Mouse (Mus musculus) Muller cell, postnatal 12 days (primary cell): ENCODE measurements at regions not wholly inside any gene's neighbourhood (a gene's known extent, or its start where the extent isn't known, plus 50 kb on each side); places are given as distances from the start of the nearest gene placed in this dataset.
A peak's percentile ranks its signal among the peaks of the same experiment; 100 is the strongest.

Source experiments
- DNase-seq: peaks from one replicate; pipeline ENCODE4 v3.0.0-alpha.2; 2015; ENCODE audit errors: inconsistent ontology term

DNA sequence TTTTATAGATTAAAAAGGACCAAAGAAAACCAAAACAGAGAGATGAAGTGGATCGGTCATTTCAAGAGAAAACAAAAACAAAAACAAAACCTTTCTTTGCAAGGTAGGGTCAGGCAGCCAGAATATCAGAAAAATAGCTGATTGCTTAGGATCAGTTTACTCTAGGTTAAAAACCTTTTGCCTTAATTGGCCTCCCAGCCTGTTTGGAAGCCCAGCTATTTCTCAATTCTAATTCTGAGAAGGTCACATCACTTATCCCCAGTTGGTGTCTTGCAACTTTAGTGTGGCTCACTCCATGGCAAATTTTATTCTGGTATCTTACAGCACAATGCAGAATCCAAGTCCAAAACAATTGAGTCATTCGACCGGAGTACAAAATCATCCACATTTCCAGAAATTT, 70.0 kb downstream of the 1190002N15Rik start:
- no peak for DNase-seq

DNA sequence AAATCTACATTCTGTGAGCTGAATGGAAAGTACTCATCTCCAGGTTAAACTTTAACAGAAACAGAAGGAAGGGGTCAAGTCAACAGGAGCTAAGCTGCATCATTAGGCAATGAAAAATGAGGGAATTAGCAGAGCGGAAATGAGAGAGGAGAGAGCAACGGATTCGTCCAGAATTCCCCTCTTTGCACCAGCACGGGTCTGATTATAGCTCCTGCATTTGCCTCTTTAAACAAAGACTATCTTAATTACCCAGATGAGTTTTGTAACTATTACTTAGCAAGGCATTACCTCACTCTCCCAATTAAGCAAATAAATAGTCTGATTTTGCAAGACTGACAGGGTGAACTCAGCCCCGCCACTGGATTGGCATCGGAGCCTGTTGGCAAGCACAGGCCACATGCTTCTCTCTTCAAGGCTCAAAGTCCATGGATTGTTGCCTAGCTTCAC, 81.8 kb downstream of the 1190002N15Rik start:
- peak; percentile 88 for DNase-seq

DNA sequence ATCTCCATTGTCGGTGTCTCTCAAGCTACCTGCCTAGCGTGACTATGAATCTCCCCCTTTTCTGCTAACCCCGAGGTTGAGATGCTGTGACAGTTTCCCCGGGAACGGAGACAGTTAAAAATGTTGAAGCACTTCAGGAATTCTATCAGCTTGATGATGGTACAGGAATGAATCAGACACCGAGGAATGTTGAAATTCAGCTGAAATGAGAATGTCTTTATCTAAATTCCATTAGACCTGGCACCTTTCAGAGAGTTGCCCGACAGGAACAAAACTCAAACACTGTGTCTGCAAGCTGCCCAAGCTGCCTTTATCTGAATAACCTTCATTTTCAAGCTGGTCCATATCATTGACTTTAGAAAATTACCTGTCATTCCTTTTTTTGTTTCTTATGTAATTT, 82.4 kb downstream of the 1190002N15Rik start:
- DNase-seq = peak; percentile 80

DNA sequence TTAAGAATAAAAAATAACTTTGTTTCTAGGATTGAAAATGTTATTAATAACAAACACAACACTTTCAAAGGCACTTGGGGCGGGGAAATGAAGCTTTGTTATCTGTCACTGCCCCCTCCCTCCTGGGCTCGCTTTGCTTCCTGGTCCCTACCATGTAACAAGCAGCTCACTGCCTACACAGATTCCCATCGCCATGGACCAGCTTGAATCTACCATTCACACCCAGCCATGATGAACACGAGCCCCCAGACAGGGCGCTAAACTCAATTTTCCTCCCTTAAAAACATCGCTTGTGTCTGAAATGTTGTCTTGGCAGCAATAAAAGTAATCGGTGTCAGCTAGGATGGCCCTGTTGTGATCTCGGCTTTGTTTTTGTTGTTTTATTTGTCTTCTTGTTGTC, 88.0 kb downstream of the 1190002N15Rik start:
- no peak for DNase-seq

DNA sequence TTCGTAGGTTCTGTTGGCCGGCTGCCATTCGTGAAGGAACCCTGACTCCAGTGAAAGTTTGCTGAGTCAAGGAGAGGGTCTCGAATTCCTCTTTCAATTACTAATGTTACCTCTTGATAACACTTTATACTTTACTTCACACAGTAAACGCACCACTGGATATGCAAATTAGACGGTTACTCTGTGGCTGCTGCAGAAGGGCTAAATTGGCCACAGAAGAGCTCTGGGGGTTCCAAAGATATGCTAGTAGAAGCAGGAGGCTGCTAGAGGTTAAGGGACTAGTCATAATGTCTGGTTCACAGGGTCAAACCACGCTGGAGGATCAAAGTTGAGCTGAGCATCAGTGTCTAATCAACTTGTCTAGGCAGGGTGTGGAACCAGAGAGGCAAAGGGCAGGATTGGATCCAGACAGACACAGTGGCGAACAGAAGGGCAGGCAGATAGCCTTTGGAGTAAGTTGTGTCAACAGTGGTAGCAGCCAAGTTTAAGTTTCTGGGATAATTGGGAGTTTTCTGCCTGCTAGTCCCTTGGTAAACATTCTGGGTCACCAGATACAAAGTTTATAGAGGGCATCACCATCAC, 91.6 kb downstream of the 1190002N15Rik start:
- no peak for DNase-seq

DNA sequence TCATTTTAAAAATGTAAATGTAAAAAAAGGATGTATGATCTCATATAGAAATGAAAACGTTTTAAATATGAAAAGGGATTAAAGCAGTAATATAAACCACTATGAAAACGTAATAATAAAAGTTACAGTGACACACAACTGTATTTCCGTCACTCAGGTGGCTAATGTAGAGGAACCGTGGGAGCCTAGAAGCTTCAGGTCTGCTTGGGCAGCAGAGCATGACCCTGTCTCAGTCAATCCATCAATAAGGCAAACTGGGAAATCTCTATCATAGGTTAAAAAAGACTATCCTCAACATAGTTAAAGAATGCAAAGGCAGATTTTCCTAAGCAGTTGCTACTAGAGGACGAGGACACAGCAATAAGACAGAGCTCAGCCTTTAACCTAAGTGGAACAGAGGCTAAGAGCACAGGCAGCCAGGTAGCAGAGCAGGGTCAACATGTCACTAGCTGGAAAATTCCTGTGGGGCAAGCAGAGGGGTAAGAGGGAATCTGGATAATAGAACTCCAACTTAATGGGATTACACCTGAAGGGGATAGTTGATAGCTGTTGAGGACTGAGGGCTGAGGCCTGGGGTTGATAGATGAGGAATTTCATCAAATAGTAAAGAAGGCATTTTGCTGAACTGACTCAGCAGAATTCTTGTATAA, 93.6 kb downstream of the 1190002N15Rik start:
- DNase-seq = no peak

DNA sequence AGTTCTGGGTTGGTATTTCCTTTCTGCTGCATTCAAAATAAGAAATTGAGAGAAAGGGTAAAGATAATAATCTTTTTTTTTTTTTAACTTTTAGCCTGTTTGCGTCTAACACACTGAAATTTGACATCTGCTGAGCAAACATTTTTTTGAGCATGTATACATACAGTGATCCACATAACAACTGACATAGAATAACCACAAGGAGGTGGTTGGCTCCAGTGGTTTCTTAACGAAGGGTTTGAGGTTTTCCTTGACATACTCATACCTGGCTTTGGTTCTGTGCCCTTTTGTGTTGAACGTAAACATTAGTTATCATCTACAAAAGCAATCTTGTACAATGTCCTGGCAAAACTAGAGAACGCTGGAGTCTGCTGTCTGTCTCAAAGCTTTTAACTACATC, 96.5 kb downstream of the 1190002N15Rik start:
- no peak for DNase-seq

DNA sequence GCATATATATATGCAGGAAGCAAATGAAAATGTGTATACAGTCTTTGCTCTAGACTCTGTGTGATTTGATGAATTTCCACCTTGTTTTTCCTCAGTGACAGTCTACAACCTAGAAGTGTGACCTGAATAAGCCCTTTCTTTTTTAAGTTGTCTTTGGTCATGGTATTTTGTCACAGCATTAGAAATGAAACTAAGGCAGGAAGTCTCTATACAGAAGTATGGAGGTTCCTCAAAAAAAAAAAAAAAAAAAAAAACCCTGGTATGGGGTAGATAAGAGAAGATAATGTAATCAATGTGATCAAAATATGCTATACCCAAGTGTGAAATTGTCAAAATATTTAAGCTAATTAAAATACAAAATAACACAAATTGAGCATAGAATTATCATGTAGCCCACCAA, 104.4 kb downstream of the 1190002N15Rik start:
- DNase-seq = no peak

DNA sequence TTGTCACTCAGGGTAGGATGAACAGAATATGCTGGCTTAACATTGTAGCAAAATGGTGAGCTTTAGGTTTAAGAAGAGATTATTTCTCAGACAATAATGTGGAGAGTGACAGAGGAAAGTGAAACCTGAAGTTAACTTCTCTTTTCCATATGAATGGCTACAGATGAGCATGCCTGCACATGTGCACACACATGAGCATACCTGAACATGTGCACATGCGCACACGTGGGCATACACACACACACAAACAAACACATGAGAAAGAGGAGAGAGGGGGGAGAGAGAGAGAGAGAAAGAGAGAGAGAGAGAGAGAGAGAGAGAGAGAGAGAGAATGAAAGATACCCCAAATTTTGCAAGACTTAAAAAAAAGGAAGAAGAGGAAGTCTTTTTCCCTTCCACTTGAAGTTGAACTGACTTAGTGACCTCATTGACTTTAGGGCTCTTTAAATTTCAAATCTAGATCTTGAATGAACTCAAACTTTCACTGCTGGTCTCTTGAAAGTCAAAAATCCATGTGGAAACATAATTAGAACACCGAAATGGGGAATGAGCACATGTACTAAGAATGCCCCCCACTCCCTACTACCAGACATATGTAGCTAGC, 105.6 kb downstream of the 1190002N15Rik start:
- no peak for DNase-seq

DNA sequence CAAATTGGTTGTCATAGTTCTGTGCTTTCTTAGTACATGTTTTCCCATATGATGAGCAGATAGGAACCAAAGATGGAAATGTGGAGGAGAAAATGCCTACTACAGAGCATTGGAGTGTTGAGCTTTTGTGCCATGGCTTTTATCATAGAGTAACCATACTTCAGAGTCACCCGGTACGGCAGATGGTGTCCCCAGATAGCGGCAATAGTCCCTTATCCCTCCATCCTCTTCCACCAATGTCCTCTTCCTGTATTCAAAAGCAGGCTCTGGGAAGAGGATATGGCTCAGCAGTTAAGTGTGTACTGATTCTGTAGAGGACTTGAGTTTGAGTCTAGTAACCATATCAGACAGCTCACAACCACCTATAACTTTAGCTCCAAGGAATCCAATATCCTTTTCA, 106.3 kb downstream of the 1190002N15Rik start:
- DNase-seq = no peak

DNA sequence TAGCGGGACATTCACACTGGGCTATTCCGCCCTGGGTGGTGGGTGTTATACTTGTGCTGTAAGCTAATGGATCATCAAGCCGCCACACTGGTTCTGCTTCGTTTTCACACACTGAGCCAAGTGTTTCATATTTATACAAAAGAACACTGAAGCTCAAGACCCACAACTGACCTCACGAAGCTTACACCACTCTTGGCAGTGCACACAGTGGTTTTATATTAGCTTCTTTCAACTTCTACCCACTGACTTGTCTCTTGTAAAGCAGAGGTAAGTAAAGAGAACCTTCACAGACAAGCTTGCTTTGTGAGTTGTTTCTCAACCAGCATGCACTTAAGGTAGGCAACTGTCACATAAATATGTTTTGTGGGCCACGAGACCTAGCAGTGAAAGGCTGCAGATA, 106.9 kb downstream of the 1190002N15Rik start:
- no peak for DNase-seq

DNA sequence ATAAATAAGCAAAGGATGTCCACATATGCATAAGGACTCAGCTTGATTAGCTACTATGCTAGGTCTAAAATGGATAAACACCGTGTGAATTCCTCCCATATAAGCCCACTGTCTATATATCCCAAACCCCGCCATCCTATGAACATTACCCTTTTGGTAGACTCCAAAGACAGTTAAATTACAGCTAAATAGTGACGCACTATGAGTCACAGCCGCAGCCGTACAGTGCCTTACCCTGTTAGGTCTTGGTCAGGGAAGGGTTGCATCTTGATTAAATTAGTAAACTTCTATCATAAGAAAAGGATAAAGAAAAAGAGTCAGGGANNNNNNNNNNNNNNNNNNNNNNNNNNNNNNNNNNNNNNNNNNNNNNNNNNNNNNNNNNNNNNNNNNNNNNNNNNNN, 111.1 kb downstream of the 1190002N15Rik start:
- DNase-seq = no peak

DNA sequence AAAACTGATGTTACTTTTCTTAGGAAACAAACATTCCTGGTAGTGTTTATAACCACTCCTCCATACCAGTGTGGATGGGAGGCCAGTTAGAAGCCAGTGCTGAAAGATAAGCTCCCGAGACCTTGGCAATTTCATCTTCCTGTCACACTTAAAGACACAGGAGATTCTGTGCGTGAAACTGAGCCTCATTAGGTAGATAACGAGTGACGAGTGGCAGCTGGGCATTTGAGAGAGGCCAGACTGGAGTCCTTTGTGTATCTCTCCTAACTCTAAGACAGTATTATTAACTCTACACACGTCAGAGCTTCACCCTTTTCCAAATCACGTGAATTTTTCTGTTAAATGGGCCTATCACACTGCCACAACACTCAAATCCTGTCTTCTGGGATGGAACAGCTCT, 112.1 kb downstream of the 1190002N15Rik start:
- DNase-seq = no peak

DNA sequence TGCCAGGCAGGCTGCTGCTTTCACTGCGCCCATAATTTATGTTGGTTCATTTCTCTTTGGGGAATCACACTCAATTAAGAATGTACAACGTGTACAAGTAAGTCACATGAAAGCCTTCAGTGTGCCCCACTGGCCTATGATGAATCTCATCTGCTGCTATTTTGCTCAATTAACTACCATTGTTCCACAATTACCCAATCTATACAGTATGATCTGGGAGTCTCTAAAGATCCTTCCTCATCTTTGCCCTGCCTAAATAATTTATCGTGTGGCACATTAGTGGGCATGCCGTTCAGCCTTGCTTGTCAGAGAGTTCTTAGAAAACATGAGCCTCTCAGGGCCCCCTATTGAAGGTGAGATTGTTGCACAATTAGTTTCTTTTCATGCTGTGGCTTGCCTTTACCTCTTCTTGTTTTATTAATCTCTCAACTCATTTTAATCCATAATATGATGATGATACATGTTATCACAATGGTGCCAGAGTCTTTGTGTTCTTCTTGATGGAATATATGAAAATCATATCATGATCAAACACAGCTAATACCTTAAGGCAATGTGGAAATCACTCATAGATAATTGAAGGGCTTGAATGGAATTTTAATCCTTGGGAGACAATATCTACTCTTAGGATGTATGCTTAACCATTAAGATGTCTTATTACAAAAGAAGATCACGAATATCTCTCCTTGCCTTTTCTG, 113.3 kb downstream of the 1190002N15Rik start:
- DNase-seq = no peak

DNA sequence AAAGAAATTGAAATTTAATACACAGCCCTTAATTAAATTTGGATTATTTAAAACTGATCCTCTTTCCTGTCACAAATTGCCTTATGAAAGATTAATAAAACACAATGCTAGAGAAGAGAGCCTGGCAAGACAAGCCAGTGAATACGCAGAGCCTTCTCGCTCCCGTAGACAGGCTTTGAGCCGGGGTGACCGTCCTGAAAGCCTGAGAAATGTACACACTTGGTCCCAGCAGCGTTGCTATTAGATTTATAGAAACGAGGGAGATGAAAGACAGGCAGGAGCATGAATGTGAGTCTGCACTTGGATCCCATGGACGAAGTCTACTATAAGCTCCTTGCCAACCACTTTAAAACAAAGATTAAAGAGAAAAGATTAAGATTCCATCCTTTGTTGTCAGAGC, 127.3 kb downstream of the 1190002N15Rik start:
- DNase-seq = no peak

DNA sequence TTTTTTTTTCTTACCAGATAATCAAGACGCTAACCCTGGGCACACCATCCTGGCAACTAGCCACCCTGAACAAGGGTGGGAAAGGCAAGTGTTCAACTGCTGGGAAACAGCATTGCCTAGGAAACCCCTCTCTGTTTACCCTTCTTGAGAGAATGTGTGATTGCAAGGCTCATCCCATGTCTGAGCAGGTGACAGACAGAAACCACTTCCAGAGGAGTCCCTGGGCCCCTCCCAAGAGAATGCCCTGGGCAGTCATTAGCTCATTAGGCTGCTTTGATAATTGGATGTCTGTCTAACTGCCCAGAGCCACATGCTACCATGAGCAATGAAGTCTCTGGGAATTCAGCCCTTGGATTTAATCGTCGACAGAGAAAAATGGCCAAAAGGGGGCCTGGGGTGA, 127.8 kb downstream of the 1190002N15Rik start:
- DNase-seq = peak; percentile 95

DNA sequence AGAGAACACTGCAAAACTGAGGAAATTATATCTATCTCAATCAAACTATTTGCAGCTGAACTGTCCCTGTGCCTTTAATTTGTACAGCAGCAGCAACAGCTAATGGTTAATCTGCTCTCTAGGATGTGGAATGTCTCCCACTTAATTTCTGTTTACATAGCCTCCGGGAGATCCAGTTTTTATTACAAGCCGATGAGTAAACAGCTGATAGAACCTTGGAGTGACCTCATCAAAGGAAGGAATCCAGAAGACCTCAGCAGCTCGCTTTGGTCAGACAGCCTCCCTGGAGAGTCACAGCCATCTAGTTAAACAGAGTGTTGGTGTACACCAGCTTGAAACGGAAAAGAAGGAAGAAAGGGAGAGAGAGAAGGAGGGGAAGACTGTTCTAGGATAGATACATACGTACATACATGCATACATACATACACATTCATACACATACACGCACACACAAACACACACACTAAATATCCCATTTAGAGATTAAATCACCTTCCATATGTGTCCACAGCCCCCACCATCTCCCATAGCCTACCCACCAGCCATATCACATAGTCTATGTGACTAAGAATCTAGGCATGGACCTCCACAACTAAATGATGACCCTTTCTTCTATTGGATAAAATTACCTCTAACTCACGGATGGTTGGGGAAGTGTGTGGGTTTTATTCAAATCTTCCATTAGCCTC, 129.1 kb downstream of the 1190002N15Rik start:
- DNase-seq = peak; percentile 79

DNA sequence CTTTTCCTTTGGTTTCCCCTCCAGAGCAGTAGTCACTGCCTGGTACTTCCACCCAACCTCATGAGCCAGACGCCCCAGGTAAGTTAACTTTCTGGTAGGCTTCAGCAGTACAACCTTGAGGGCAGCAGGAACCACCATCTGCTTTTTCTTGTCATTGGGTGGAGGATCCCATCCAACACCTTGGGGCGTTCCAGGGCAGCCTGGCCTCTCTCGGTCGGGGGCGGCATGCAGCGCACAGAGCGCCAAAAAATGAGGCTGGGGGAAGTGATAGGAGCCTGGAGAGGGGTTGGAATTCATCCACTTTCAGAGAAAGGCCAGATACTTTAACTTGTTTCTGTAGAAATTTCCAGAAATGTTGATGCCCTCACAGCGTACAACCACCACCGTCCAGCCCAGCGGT, 130.2 kb downstream of the 1190002N15Rik start:
- no peak for DNase-seq

DNA sequence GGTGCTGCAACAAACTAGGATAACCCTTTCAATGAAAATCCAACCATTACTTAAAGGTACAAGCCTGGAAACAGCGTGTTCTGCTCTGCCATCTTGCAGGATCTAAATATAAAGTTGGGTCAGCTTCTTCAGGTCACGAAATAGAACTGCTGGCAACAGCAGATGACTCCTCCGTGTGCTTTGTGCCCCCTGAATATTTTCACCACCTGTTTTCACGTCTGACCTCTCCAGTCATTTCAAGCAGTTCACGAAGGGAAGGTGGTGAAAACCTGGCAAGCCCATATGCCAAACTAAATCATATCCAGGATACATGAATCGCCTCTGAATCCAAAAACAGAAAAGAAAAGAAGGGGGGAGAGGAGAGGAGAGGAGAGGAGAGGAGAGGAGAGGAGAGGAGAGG, 133.3 kb downstream of the 1190002N15Rik start:
- DNase-seq = no peak

DNA sequence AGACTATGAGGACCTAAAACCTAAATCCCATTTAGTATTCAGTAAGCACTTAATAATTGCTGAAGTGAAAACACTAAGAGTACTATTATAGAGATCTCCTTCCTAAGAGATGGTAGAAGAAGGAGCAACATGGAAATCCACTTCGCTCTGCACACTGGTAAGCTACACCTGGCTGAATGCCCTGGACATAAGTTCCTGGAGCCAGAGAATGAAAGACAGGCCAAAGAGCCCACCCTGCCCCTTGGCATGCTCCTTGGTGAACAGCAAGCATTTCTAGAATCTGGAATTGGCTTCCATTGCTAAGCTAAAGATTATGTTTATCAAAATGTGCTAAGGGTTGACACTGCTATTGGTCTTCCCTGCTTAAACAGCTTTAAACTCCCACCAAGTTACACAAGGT, 137.3 kb downstream of the 1190002N15Rik start:
- no peak for DNase-seq

DNA sequence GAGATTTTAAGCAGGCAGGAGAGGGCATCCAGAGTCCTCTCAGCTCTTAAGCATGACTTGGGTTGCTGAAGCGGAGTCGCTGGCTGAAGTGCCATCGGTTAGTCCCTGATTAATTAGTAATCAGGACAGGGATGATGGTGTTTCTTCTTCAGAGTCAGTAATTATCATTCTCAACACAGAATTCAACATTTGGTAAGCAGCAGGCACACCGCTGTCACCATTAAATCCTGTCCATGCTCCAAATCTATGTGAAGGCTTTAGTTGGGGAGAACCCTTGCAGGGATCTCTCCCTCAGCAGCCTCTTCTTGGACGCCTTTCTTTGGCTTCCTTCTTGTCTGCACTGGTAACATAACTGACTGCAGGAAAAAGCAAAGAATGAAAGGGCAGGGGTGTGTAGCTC, 142.7 kb downstream of the 1190002N15Rik start:
- DNase-seq = no peak

DNA sequence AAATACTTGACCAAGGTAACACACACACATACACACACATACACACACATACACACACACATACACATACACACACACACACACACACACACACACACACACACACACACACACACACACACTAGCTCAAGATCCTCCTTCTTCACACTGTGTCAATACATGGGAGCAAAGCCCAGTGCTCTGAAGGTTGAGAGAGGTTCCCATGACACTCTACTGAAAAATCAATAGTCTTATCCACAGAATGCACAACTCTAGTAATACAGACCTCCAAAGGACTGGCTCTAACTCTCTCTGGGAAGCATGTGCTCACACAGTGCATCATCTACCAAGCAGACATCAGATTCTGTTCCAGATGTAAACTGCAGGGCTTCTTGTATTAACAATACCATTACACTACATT, 151.7 kb downstream of the 1190002N15Rik start:
- no peak for DNase-seq
